Mouse (Mus musculus) cerebellum, adult 2 months (tissue): ENCODE results near the gene Kcnt2.

ENCODE experiments used
- CTCF ChIP-seq: fragments of 200-500 bp; IDR thresholded peaks from 2 replicates; pipeline ENCODE4 v1.5.1; 2011; ENCODE audit warnings: low read depth, mild to moderate bottlenecking, control low read depth, low read length, moderate library complexity, borderline replicate concordance; ENCODE audit not compliant: insufficient read depth
- POLR2A ChIP-seq: fragments of 200-500 bp; IDR thresholded peaks from 2 replicates; pipeline ENCODE4 v1.6.1; 2011; ENCODE audit warnings: low read length, control low read depth, borderline replicate concordance; ENCODE audit not compliant: insufficient read depth

- no peak for TF ChIP-seq CTCF
- no peak for TF ChIP-seq POLR2A
Measured at GRCm38 (mm10) chr1:140534849-140535248, 288.9 kb downstream of the Kcnt2 start.
